Mouse (Mus musculus) kidney, embryonic 14.5 days (tissue): ENCODE measurements at regions not wholly inside any gene's neighbourhood (a gene's known extent, or its start where the extent isn't known, plus 50 kb on each side); places are given as distances from the start of the nearest gene placed in this dataset.
A peak's percentile ranks its signal among the peaks of the same experiment; 100 is the strongest.

Experiments used
- ATAC-seq: fragments of 200-750 bp; cut with Nextera tagmentation; 2 replicates; pipeline ENCODE4 v1.8.0; 2017; ENCODE audit warnings: moderate number of reproducible peaks, mild to moderate bottlenecking, moderate TSS enrichment, moderate library complexity; ENCODE audit not compliant: low FRiP score, low TSS enrichment
- H3K27ac ChIP-seq: fragments of 300-500 bp; sonication (generic); 2 replicates; pipeline ENCODE4 v1.5.1; 2014; ENCODE audit warnings: low read depth, mild to moderate bottlenecking, low read length, moderate library complexity, mixed read lengths
- H3K27me3 ChIP-seq: fragments of 300-500 bp; sonication (generic); 2 replicates; pipeline ENCODE4 v1.6.1; 2014; ENCODE audit warnings: mild to moderate bottlenecking, low read length; ENCODE audit not compliant: control insufficient read depth, insufficient read depth
- H3K36me3 ChIP-seq: fragments of 300-500 bp; sonication (generic); 2 replicates; pipeline ENCODE4 v1.6.1; 2014; ENCODE audit warnings: low read length, mixed read lengths; ENCODE audit not compliant: control insufficient read depth, insufficient read depth
- H3K4me1 ChIP-seq: fragments of 300-500 bp; sonication (generic); 2 replicates; pipeline ENCODE4 v1.6.1; 2014; ENCODE audit warnings: low read length, mixed read lengths; ENCODE audit not compliant: control insufficient read depth, insufficient read depth
- H3K4me2 ChIP-seq: fragments of 300-500 bp; sonication (generic); replicated peaks from 2 replicates; pipeline ENCODE4 v1.6.1; 2014; ENCODE audit warnings: low read depth, mild to moderate bottlenecking, low read length
- H3K4me3 ChIP-seq: fragments of 300-500 bp; sonication (generic); 2 replicates; pipeline ENCODE4 v1.5.1; 2014; ENCODE audit warnings: mild to moderate bottlenecking, low read length
- H3K9ac ChIP-seq: fragments of 300-500 bp; sonication (generic); 2 replicates; pipeline ENCODE4 v1.6.1; 2014; ENCODE audit warnings: low read depth, mild to moderate bottlenecking, low read length, moderate library complexity
- H3K9me3 ChIP-seq: fragments of 300-500 bp; sonication (generic); 2 replicates; pipeline ENCODE4 v1.6.1; 2016; ENCODE audit warnings: low read length; ENCODE audit not compliant: control insufficient read depth
- WGBS: fragments of 180-500 bp; shearing (Covaris S2); extraction: QIAGEN DNeasy Blood & Tissue Kit; methylation state at CpG from one replicate; pipeline ENCODE4 v1.1.7; 2014; 5-methylcytosine and 5-hydroxymethylcytosine counted together

- no peaks in the 10 kb centered on the region for H3K36me3 ChIP-seq
- H3K4me3 ChIP-seq = no peak overlapping the region
- no peaks in the 10 kb centered on the region for H3K9me3 ChIP-seq
- 0 out of 2 replicates have a peak, but pooled peaks cover 2% of the 10 kb centered on the region for H3K4me1 ChIP-seq
- H3K9ac ChIP-seq = no peak overlapping the region
- ATAC-seq = no peak
- H3K4me2 ChIP-seq = no peak overlapping the region
- no peak overlapping the region for H3K27ac ChIP-seq
- WGBS = 47% methylated on average over 3 of the region's 3 CpGs
- H3K27me3 ChIP-seq = no peaks in the 10 kb centered on the region
Observed at GRCm38 (mm10) chr4:84037535-84037934, 512.2 kb downstream of the Ccdc171 start.

- peaks cover 11% of the 10 kb centered on the region; the same call in 1 of the 2 replicates for H3K4me1 ChIP-seq
- H3K36me3 ChIP-seq = no peaks in the 10 kb centered on the region
- H3K4me2 ChIP-seq = no peak overlapping the region
- 28% methylated on average over 6 of the region's 6 CpGs for WGBS
- no peak overlapping the region for H3K4me3 ChIP-seq
- H3K9ac ChIP-seq = no peak overlapping the region
- no peak overlapping the region; the same call in 1 of the 2 replicates for H3K27ac ChIP-seq
- no peaks in the 10 kb centered on the region for H3K27me3 ChIP-seq
- no peaks in the 10 kb centered on the region for H3K9me3 ChIP-seq
- ATAC-seq = no peak
Observed at GRCm38 (mm10) chr4:84050243-84050642, 524.9 kb downstream of the Ccdc171 start.

DNA sequence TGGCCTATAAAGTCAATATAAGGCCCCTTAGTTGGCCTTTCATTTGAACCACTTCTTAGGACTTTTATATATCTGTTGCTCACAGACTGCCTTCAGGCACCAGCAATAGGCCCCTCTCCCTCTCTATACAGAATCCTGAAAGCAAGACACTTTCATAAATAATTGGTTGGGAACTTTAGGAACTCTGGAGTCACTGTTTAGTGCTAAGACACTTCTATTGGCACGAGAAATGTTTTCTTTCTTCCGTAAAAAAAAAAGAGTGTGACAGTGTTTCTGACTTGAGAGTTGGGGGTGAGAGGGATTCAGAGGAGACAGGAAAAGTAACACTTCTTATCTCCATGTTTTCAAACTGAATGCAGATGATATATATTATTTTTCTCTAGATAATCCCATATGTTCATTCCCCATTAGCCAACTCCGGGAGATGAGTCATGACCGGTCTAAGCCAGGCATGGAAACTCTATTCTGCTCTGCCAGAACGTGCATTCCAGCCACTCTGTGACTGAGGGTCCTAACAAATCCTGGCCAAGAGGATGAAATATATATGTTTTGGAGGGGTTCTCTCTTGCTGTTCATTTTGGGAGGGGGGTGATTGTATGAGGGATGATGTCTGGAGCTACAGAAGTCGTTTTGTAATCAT, 531.6 kb downstream of the Ccdc171 start:
- WGBS = 63% methylated on average over 6 of the region's 6 CpGs
- no peaks in the 10 kb centered on the region for H3K36me3 ChIP-seq

GRCm38 (mm10) chr4:84060187-84060586, 534.8 kb downstream of the Ccdc171 start:
- no peak overlapping the region for H3K27ac ChIP-seq
- 85% methylated on average over 2 of the region's 2 CpGs for WGBS

More for the DNA sequence above, 531.6 kb downstream of the Ccdc171 start:
- Histone ChIP-seq H3K4me3 (no peak overlapping the region), H3K27me3 (no peaks in the 10 kb centered on the region), H3K9me3 (0 out of 2 replicates have a peak, but pooled peaks cover 2% of the 10 kb centered on the region), H3K4me1 (no peaks in the 10 kb centered on the region), H3K4me2 (no peak overlapping the region), H3K9ac (no peak overlapping the region), H3K27ac (no peak overlapping the region)
- no peak for ATAC-seq

DNA sequence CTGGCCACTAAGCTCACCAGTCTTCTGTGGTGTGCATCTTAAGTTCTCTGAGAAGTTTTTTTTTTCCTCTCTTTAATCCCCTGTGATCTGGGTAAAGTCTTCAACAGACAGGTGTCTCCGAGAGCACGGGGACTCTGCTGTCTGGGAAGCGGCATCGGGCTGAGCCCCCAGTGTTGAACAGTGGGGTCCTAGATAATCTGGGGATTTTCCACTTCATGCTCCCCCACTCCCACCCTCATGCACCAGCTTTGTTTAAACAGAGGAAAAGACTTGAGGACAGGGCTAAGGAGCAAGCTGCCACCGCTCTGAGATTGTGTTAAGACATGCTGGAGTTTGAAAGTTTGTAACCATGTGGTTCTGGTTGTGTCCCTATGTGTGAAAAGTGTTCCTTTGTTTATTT, 538.4 kb downstream of the Ccdc171 start:
- no peak for ATAC-seq
- Histone ChIP-seq H3K4me2 (no peak overlapping the region), H3K4me1 (peaks cover 15% of the 10 kb centered on the region; the same call in 1 of the 2 replicates), H3K36me3 (no peaks in the 10 kb centered on the region), H3K4me3 (no peak overlapping the region), H3K27ac (no peak overlapping the region), H3K27me3 (no peaks in the 10 kb centered on the region), H3K9ac (no peak overlapping the region), H3K9me3 (no peaks in the 10 kb centered on the region)
- 97% methylated on average over 5 of the region's 5 CpGs for WGBS

More at GRCm38 (mm10) chr4:84060187-84060586, 534.8 kb downstream of the Ccdc171 start:
- H3K4me1 ChIP-seq = 0 out of 2 replicates have a peak, but pooled peaks cover 5% of the 10 kb centered on the region
- no peaks in the 10 kb centered on the region for H3K36me3 ChIP-seq
- H3K4me2 ChIP-seq = no peak overlapping the region
- no peak for ATAC-seq
- no peak overlapping the region for H3K4me3 ChIP-seq
- H3K27me3 ChIP-seq = no peaks in the 10 kb centered on the region
- 0 out of 2 replicates have a peak, but pooled peaks cover 2% of the 10 kb centered on the region for H3K9me3 ChIP-seq
- H3K9ac ChIP-seq = no peak overlapping the region

GRCm38 (mm10) chr4:84064614-84065456, 539.5 kb downstream of the Ccdc171 start:
- ATAC-seq = peak; percentile 63; the same call in 1 of the 2 replicates
- Histone ChIP-seq H3K9me3 (no peaks in the 10 kb centered on the region), H3K4me2 (no peak overlapping the region), H3K4me1 (peaks cover 16% of the 10 kb centered on the region), H3K4me3 (no peak overlapping the region), H3K36me3 (no peaks in the 10 kb centered on the region), H3K27me3 (no peaks in the 10 kb centered on the region), H3K9ac (no peak overlapping the region), H3K27ac (peak overlapping the region; percentile 51; the same call in 1 of the 2 replicates)
- WGBS = 24% methylated on average over 15 of the region's 15 CpGs

GRCm38 (mm10) chr4:84065457-84066124, 540.2 kb downstream of the Ccdc171 start:
- Histone ChIP-seq H3K36me3 (no peaks in the 10 kb centered on the region), H3K9me3 (no peaks in the 10 kb centered on the region), H3K4me1 (peaks cover 20% of the 10 kb centered on the region), H3K4me2 (no peak overlapping the region), H3K9ac (no peak overlapping the region; the same call in 1 of the 2 replicates), H3K27ac (no peak overlapping the region), H3K27me3 (no peaks in the 10 kb centered on the region), H3K4me3 (no peak overlapping the region)
- WGBS = 56% methylated on average over 12 of the region's 12 CpGs
- ATAC-seq = no peak

DNA sequence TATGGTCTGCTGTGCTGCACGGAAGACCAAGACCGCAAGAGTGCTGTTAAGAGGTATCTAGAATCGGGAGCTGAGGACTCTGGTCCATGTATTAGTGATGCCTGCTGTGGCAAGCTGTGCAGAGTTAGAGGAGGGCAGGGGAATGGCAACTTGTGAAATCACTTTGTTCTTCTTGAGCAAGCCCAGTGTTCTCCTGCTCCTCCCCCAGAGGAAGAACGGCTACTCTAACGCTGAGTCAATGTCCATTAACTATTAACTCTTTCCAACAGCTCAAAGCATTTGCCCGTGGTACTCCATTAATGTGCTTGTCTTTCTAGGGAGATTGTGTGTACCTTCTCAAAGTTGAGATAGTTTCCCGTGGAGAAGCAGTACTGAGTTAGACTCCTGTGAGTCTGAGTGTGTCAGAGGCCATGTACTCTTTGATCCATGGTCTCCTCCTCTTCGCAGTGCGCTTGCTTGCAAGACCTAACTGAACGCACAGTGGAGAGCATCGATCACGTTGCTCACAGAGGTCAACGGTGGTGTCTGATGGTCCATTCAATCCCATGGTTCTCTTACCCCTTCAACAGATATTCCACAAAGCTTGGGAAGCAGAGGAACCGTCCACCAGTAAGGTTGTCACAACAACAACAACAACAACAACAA, 542.7 kb downstream of the Ccdc171 start:
- no peaks in the 10 kb centered on the region for H3K36me3 ChIP-seq
- no peak overlapping the region for H3K9ac ChIP-seq
- H3K4me1 ChIP-seq = peaks cover 20% of the 10 kb centered on the region
- no peaks in the 10 kb centered on the region for H3K27me3 ChIP-seq
- H3K27ac ChIP-seq = peak overlapping the region; percentile 60; the same call in 1 of the 2 replicates
- no peak overlapping the region for H3K4me3 ChIP-seq
- ATAC-seq = 0 out of 2 replicates have a peak, but pooled peaks have one; percentile 8
- 67% methylated on average over 14 of the region's 14 CpGs for WGBS
- H3K4me2 ChIP-seq = no peak overlapping the region
- H3K9me3 ChIP-seq = no peaks in the 10 kb centered on the region
